11 mouse cellular contexts compared by ENCODE assay signal in the genomic region with DNA sequence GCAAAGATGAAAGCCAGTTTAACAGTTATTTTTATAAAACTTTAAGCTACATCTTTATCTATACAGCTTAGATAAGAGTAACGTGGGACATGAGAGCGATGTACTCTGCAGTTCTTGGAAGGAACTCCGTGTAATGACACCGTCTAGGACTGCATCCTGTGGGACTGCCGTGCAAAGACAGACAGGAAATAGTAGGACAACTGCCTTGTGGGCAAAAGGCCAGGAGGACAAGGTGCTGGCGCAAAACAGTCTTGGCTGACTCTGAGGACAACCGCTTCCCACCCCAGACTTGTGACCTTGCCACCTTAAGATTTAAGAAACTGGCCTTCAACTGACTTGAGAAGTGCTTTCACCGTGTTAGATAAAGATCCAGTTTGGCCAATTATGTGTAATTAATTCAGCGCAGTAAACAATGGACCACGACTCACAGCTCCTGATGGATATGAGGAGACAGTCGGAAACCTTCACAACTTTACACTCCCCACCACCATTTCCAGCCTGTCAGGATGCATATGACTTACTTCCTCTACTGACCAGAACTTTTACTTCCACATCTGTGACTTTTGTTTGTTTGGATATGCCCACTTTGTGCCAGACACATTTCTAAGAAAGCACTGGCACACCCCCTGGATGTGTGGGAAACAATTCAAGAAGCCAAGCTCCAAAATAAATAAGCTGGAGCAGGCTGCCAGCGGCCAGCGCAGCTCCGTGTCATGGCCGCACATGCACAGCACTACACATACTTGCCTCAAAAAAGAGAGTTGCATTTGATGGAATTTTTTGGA.
DNase-seq lines count a peak whose midpoint lies in the region; ATAC-seq and TF ChIP-seq lines count a peak whose summit lies in the region.
"Had no signal": no experiment of that assay in that cellular context is flagged by ENCODE, and none has a peak within 500 bp of the region (broad histone marks: within the 10 kb centered on the region; RNA-seq: fewer than 3 reads in every experiment).

No protein-coding gene starts in this region.

- H3K4me3 ChIP-seq in kidney, embryonic 15.5 days (replicated peaks) = no peak overlapping the region
- H3K4me3 ChIP-seq in intestine, postnatal 0 days (ENCODE audit: low read depth, low read length) = no peak overlapping the region
- no peak overlapping the region for H3K4me3 ChIP-seq in liver, embryonic 11.5 days (ENCODE audit: low read depth, low read length)
- no peak overlapping the region for H3K4me3 ChIP-seq in midbrain, embryonic 15.5 days

- H3K27me3 ChIP-seq in kidney, embryonic 15.5 days = no peaks in the 10 kb centered on the region
- H3K27me3 ChIP-seq in intestine, postnatal 0 days (replicated peaks; ENCODE audit: control insufficient read depth, insufficient read depth, low read length) = no peaks in the 10 kb centered on the region
- no peaks in the 10 kb centered on the region for H3K27me3 ChIP-seq in liver, embryonic 11.5 days (replicated peaks; ENCODE audit: control insufficient read depth, insufficient read depth, low read length)
- H3K27me3 ChIP-seq in midbrain, embryonic 15.5 days (replicated peaks) = no peaks in the 10 kb centered on the region
- H3K27me3 ChIP-seq: CH12.LX had no signal

- ATAC-seq in kidney, embryonic 15.5 days (replicated peaks; ENCODE audit: low FRiP score) = no peak
- peak; percentile 31; the same call in 1 of the 2 replicates for ATAC-seq in intestine, postnatal 0 days
- no peak for ATAC-seq in liver, embryonic 11.5 days (replicated peaks; ENCODE audit: low FRiP score)
- no peak for ATAC-seq in midbrain, embryonic 15.5 days (replicated peaks)
- ATAC-seq: activated CD4-positive, CD25-positive, alpha-beta regulatory T cell, adult 4 months had no signal

- peaks cover 26% of the 10 kb centered on the region for H3K36me3 ChIP-seq in kidney, embryonic 15.5 days
- peaks cover 24% of the 10 kb centered on the region for H3K36me3 ChIP-seq in intestine, postnatal 0 days (ENCODE audit: control insufficient read depth, insufficient read depth)
- no peaks in the 10 kb centered on the region for H3K36me3 ChIP-seq in liver, embryonic 11.5 days (ENCODE audit: control insufficient read depth, insufficient read depth, low read length)
- H3K36me3 ChIP-seq in midbrain, embryonic 15.5 days (replicated peaks) = no peaks in the 10 kb centered on the region

- DNase-seq in kidney, adult 18-20 months = peak; percentile 71
- DNase-seq in gastrocnemius, adult 8-10 months (ENCODE audit: low spot score in 2 of 2) = peak; percentile 78 to 81
- peak; percentile 75 to 80 for DNase-seq in lung, postnatal 4 days
- no peak for DNase-seq in liver, embryonic 11.5 days (ENCODE audit: low spot score)
- no peak for DNase-seq in spleen, postnatal 10 days (ENCODE audit: low spot score in 2 of 2)
- DNase-seq: right cerebral cortex, postnatal 4 days had no signal

- WGBS in kidney, embryonic 15.5 days = 65% methylated on average over 15 of the region's 15 CpGs
- WGBS in intestine, postnatal 0 days = 49% methylated on average over 15 of the region's 15 CpGs
- 77% methylated on average over 15 of the region's 15 CpGs for WGBS in liver, embryonic 11.5 days
- WGBS in midbrain, embryonic 15.5 days = 86% methylated on average over 15 of the region's 15 CpGs

- H3K9me3 ChIP-seq in kidney, embryonic 15.5 days (replicated peaks) = no peaks in the 10 kb centered on the region
- no peaks in the 10 kb centered on the region for H3K9me3 ChIP-seq in intestine, postnatal 0 days (ENCODE audit: control insufficient read depth)
- H3K9me3 ChIP-seq in liver, embryonic 11.5 days (ENCODE audit: control insufficient read depth, low read length) = no peaks in the 10 kb centered on the region
- H3K9me3 ChIP-seq in midbrain, embryonic 15.5 days = no peaks in the 10 kb centered on the region

- H3K9ac ChIP-seq in kidney, embryonic 15.5 days = no peak overlapping the region
- no peak overlapping the region for H3K9ac ChIP-seq in intestine, postnatal 0 days (ENCODE audit: low read depth, low read length)
- H3K9ac ChIP-seq in liver, embryonic 11.5 days (ENCODE audit: low read depth, low read length) = no peak overlapping the region
- H3K9ac ChIP-seq in midbrain, embryonic 15.5 days = no peak overlapping the region

- H3K4me1 ChIP-seq in kidney, embryonic 15.5 days = no peaks in the 10 kb centered on the region
- 0 out of 2 replicates have a peak, but pooled peaks cover 6% of the 10 kb centered on the region for H3K4me1 ChIP-seq in intestine, postnatal 0 days (replicated peaks; ENCODE audit: control insufficient read depth, insufficient read depth, low read length)
- no peaks in the 10 kb centered on the region for H3K4me1 ChIP-seq in liver, embryonic 11.5 days (replicated peaks; ENCODE audit: control insufficient read depth, insufficient read depth, low read length)
- no peaks in the 10 kb centered on the region for H3K4me1 ChIP-seq in midbrain, embryonic 15.5 days

- H3K27ac ChIP-seq in kidney, embryonic 15.5 days = no peak overlapping the region
- H3K27ac ChIP-seq in intestine, postnatal 0 days (ENCODE audit: low read depth, low read length) = no peak overlapping the region
- no peak overlapping the region for H3K27ac ChIP-seq in liver, embryonic 11.5 days (ENCODE audit: low read depth, low read length)
- H3K27ac ChIP-seq in midbrain, embryonic 15.5 days = no peak overlapping the region

- no peak for TF ChIP-seq CTCF in intestine, postnatal 0 days (IDR thresholded peaks at IDR 0.05; ENCODE audit: low read depth)

- H3K4me2 ChIP-seq in kidney, embryonic 15.5 days = no peak overlapping the region
- H3K4me2 ChIP-seq in intestine, postnatal 0 days (replicated peaks; ENCODE audit: low read depth) = no peak overlapping the region
- no peak overlapping the region for H3K4me2 ChIP-seq in liver, embryonic 11.5 days
- no peak overlapping the region for H3K4me2 ChIP-seq in midbrain, embryonic 15.5 days

Comparison
In these comparisons a context has a peak if more than half of its experiments do, and no peak if none do; other contexts are left out.
1. DNase-seq: peak in kidney, adult 18-20 months (single experiment), gastrocnemius, adult 8-10 months (2 of 2) and lung, postnatal 4 days (2 of 2); none in liver, embryonic 11.5 days (single experiment) and spleen, postnatal 10 days (0 of 2).